Mouse (Mus musculus): ENCODE results near the gene Ap2b1. TPM values are rescaled to one million over a fixed set of nuclear protein-coding genes. Genes with fewer than 3 reads are reported as not detected.
A peak's percentile ranks its signal among the peaks of the same experiment; 100 is the strongest.

Gene Ap2b1
- polyA plus RNA-seq, 1 experiment from 2014 or later: 53.8 TPM

- H3K27ac ChIP-seq (ENCODE audit: poor library complexity, severe bottlenecking): no peak overlapping the region
- 0 out of 2 replicates have a peak overlapping the region, but pooled peaks have one; percentile 18 for H3K4me2 ChIP-seq
- no peak overlapping the region for H3K9ac ChIP-seq
- no peaks in the 10 kb centered on the region for H3K4me1 ChIP-seq (replicated peaks)
- peaks cover 9% of the 10 kb centered on the region; the same call in 1 of the 2 replicates for H3K27me3 ChIP-seq (replicated peaks)
- no peak for ATAC-seq (ENCODE audit: insufficient number of reproducible peaks, low FRiP score)
- WGBS: 51% methylated on average over 2 of the region's 2 CpGs
- no peaks in the 10 kb centered on the region for H3K36me3 ChIP-seq
- H3K4me3 ChIP-seq: no peak overlapping the region
- H3K9me3 ChIP-seq (replicated peaks): no peaks in the 10 kb centered on the region
Observed at GRCm38 (mm10) chr11:83282084-83282483, 16.7 kb upstream of the Ap2b1 start.

DNA sequence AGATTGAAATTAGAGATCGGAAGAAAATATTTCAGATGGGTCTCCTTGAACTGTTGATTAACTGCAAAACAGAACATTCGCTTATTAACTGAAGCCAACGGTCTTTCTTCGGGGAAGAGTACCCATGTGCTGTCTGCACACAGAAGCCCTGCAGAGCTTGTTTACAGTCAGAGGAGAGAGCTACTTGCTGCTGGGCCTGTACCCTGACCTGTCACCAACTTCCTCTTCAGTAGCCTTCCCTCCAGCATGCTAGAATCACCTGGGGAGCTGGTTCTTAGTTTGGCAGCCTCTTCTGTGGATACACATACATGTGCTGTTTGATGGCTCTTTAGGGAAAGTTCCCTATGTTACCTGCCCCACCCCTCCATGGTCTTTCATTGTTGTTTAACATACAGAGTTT lies 13.2 kb upstream of the Ap2b1 start:
- H3K27me3 ChIP-seq (replicated peaks): 0 out of 2 replicates have a peak, but pooled peaks cover 6% of the 10 kb centered on the region
- peak; percentile 69; the same call in 1 of the 2 replicates for ATAC-seq (ENCODE audit: insufficient number of reproducible peaks, low FRiP score)
- no peaks in the 10 kb centered on the region for H3K36me3 ChIP-seq
- H3K4me2 ChIP-seq: no peak overlapping the region
- H3K9me3 ChIP-seq (replicated peaks): no peaks in the 10 kb centered on the region
- no peak overlapping the region for H3K27ac ChIP-seq (ENCODE audit: poor library complexity, severe bottlenecking)
- 79% methylated on average over 4 of the region's 4 CpGs for WGBS
- no peak overlapping the region for H3K9ac ChIP-seq
- H3K4me1 ChIP-seq (replicated peaks): no peaks in the 10 kb centered on the region
- peak overlapping the region; percentile 10; the same call in 1 of the 2 replicates for H3K4me3 ChIP-seq

- 51% methylated on average over 1 of the region's 1 CpGs for WGBS
- Histone ChIP-seq H3K27ac (ENCODE audit: poor library complexity, severe bottlenecking) (no peak within 1 kb of the TSS), H3K9me3 (replicated peaks) (no peaks in the 10 kb centered on the region), H3K4me2 (no peak within 1 kb of the TSS), H3K9ac (no peak within 1 kb of the TSS), H3K4me1 (replicated peaks) (peaks cover 3% of the 10 kb centered on the region; the same call in 1 of the 2 replicates), H3K36me3 (no peaks in the 10 kb centered on the region), H3K4me3 (peak within 1 kb of the TSS; percentile 10; the same call in 1 of the 2 replicates), H3K27me3 (replicated peaks) (0 out of 2 replicates have a peak, but pooled peaks cover 6% of the 10 kb centered on the region)
- ATAC-seq (ENCODE audit: insufficient number of reproducible peaks, low FRiP score): peak; percentile 84
Observed at GRCm38 (mm10) chr11:83286566-83286965, 12.3 kb upstream of the Ap2b1 start, which contains the start of gene Slfn14. Slfn14 (minus strand) TSS chr11:83286726.

DNA sequence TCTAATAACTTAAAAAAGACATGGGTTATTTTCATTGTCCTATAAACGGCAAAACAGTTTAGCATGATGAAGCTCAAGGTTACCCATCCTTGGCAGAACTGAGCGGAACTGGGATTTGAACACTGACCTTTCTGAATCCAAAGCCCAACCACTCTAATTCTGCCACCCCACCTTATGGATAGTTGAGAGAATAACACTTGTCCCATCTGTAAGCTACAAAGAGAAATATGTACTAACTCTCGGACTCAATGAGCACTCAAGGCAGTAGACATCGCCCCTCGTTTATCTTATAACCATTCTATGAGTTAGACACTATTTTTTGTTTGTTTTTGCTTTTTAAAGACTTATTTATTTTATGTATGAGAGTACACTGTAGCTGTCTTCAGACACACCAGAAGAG lies 9.8 kb upstream of the Ap2b1 start:
- Histone ChIP-seq H3K36me3 (no peaks in the 10 kb centered on the region), H3K9ac (no peak overlapping the region), H3K9me3 (replicated peaks) (no peaks in the 10 kb centered on the region), H3K4me3 (no peak overlapping the region), H3K4me2 (no peak overlapping the region), H3K27ac (ENCODE audit: poor library complexity, severe bottlenecking) (no peak overlapping the region), H3K27me3 (replicated peaks) (no peaks in the 10 kb centered on the region), H3K4me1 (replicated peaks) (peaks cover 16% of the 10 kb centered on the region)
- no peak for ATAC-seq (ENCODE audit: insufficient number of reproducible peaks, low FRiP score)
- WGBS: 89% methylated on average over 5 of the region's 5 CpGs

DNA sequence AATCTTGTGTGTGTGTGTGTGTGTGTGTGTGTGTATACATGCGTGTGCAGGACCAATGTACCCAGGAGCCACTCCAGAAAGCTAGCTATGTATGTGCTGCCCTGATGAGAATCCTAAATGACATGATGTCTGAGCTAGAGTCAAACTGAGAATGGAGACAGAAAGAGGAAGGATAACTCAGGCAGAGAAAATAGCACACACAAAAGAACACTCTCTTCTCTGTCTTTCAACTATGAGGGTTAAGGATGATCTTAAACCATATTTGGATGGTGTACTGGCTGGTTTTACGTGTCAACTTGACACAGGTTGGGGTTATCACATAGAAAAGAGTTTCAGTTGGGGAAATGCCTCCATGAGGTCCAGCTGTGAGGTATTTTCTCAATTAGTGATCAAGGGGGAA lies 9.2 kb upstream of the Ap2b1 start:
- H3K27me3 ChIP-seq (replicated peaks): no peaks in the 10 kb centered on the region
- H3K27ac ChIP-seq (ENCODE audit: poor library complexity, severe bottlenecking): no peak overlapping the region
- no peaks in the 10 kb centered on the region for H3K36me3 ChIP-seq
- no peak for ATAC-seq (ENCODE audit: insufficient number of reproducible peaks, low FRiP score)
- H3K9ac ChIP-seq: no peak overlapping the region
- no peak overlapping the region for H3K4me2 ChIP-seq
- H3K4me1 ChIP-seq (replicated peaks): peaks cover 16% of the 10 kb centered on the region
- 73% methylated on average over 2 of the region's 2 CpGs for WGBS
- H3K9me3 ChIP-seq (replicated peaks): no peaks in the 10 kb centered on the region
- H3K4me3 ChIP-seq: no peak overlapping the region

DNA sequence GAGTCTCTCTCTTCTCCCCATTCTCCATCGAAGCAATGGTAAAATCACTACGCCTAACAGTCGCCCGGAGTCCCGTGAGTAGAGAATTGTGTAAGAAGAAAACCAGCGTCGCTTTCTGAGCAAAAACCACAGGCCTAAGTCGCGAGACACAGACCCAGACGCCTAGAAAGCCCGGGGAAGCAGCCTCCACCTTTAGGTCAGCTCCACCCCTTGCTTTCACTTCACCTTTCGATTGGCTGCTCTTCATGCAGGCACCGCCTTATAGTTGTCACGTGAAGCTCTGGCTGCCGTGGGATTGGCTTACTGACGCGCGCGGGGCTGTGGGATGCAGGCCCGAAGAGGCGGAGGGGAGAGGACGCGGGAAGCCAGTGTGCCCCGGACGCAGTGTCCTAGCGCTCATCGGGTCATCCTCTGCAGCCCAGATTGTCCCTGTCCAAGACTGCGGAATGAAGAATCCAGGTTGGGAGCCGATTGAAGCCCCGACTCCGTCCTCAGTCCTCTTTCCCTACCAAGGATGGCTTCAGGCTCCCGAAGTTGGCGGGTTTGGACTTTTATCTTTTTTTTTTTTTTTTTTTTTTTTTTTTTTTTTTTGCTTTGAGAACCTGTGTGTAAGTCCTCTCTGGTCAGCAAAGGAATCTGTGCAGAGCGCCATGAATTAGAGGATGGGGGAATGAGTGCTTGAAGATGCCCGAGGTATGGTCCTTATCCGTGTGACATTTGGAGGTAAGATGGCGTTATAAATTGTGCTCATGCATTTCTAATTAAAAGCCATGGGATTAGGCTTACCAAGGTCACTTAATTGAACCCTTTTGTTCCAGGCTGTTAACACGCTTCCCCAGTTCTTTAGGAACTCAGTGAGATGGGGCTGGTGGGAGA lies 7.2 kb upstream of the Ap2b1 start:
- Histone ChIP-seq H3K27me3 (replicated peaks) (no peaks in the 10 kb centered on the region), H3K27ac (ENCODE audit: poor library complexity, severe bottlenecking) (peak overlapping the region; percentile 75; the same call in 1 of the 2 replicates), H3K9ac (peak overlapping the region; percentile 78), H3K4me1 (replicated peaks) (peaks cover 16% of the 10 kb centered on the region), H3K9me3 (replicated peaks) (no peaks in the 10 kb centered on the region), H3K4me2 (peak overlapping the region; percentile 84), H3K4me3 (peak overlapping the region; percentile 64), H3K36me3 (peaks cover 12% of the 10 kb centered on the region)
- under 1% methylated on average over 38 of the region's 38 CpGs for WGBS
- peak; percentile 99 for ATAC-seq (ENCODE audit: insufficient number of reproducible peaks, low FRiP score)

DNA sequence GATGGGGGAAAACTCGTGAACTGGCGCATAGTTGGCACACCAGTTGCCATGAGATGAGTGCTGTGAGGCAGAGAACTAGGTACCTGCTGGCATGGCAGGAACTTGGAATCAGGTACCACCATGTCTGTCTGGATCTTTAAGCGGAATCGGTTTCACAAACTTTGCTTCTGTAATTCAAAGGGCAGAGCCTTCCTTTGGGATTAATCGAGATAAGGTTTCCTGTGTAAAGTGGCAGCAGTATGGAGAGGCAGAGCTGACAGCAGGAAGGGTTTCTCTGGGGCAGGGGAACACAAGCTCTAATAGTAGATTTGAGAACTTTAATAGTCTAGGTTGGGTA lies 6.6 kb upstream of the Ap2b1 start:
- Histone ChIP-seq H3K9me3 (replicated peaks) (no peaks in the 10 kb centered on the region), H3K36me3 (peaks cover 16% of the 10 kb centered on the region), H3K27me3 (replicated peaks) (no peaks in the 10 kb centered on the region), H3K4me2 (peak overlapping the region; percentile 84), H3K4me3 (peak overlapping the region; percentile 64), H3K27ac (ENCODE audit: poor library complexity, severe bottlenecking) (peak overlapping the region; percentile 56; the same call in 1 of the 2 replicates), H3K4me1 (replicated peaks) (peaks cover 17% of the 10 kb centered on the region), H3K9ac (peak overlapping the region; percentile 78)
- no peak for ATAC-seq (ENCODE audit: insufficient number of reproducible peaks, low FRiP score)
- 0% methylated on average over 5 of the region's 5 CpGs for WGBS

DNA sequence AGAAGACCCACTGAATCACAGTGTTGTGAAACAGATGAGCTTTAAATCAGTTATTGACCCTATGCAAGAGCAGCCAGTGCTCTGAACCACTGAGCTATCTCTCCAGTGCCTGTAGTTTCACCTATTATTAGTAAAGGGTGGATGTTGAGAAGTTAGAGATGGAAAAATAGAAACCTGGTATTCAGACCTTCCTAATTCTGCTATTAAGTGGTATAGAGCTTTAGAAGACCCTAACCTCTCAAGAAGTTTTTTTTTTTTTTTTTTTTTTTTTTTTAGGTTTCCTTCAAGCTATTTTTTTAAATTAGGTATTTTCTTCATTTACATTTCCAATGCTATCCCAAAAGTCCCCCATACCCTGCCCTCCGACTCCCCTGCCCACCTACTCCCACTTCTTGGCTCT lies 5.6 kb upstream of the Ap2b1 start:
- Histone ChIP-seq H3K4me1 (replicated peaks) (peaks cover 27% of the 10 kb centered on the region), H3K36me3 (peaks cover 16% of the 10 kb centered on the region), H3K4me3 (peak overlapping the region; percentile 64), H3K9me3 (replicated peaks) (no peaks in the 10 kb centered on the region), H3K27ac (ENCODE audit: poor library complexity, severe bottlenecking) (no peak overlapping the region), H3K4me2 (peak overlapping the region; percentile 84), H3K27me3 (replicated peaks) (no peaks in the 10 kb centered on the region), H3K9ac (peak overlapping the region; percentile 78)
- no peak for ATAC-seq (ENCODE audit: insufficient number of reproducible peaks, low FRiP score)
- whole genome bisulfite sequencing: 93% methylated on average over 1 of the region's 1 CpGs

GRCm38 (mm10) chr11:83294133-83294532 lies 4.7 kb upstream of the Ap2b1 start:
- Histone ChIP-seq H3K9me3 (replicated peaks) (no peaks in the 10 kb centered on the region), H3K9ac (no peak overlapping the region), H3K27ac (ENCODE audit: poor library complexity, severe bottlenecking) (no peak overlapping the region), H3K36me3 (peaks cover 16% of the 10 kb centered on the region), H3K27me3 (replicated peaks) (no peaks in the 10 kb centered on the region), H3K4me2 (no peak overlapping the region), H3K4me1 (replicated peaks) (peaks cover 28% of the 10 kb centered on the region), H3K4me3 (no peak overlapping the region)
- ATAC-seq (ENCODE audit: insufficient number of reproducible peaks, low FRiP score): no peak
- WGBS: 91% methylated on average over 2 of the region's 2 CpGs

- no peak for ATAC-seq (ENCODE audit: insufficient number of reproducible peaks, low FRiP score)
- Histone ChIP-seq H3K9me3 (replicated peaks) (no peaks in the 10 kb centered on the region), H3K9ac (no peak overlapping the region), H3K4me2 (peak overlapping the region; percentile 77), H3K27ac (ENCODE audit: poor library complexity, severe bottlenecking) (peak overlapping the region; percentile 86; the same call in 1 of the 2 replicates), H3K36me3 (peaks cover 16% of the 10 kb centered on the region), H3K4me3 (peak overlapping the region; percentile 65), H3K27me3 (replicated peaks) (no peaks in the 10 kb centered on the region), H3K4me1 (replicated peaks) (peaks cover 25% of the 10 kb centered on the region)
- 68% methylated on average over 6 of the region's 6 CpGs for WGBS
Observed at GRCm38 (mm10) chr11:83297816-83298215, 1.0 kb upstream of the Ap2b1 start.

DNA sequence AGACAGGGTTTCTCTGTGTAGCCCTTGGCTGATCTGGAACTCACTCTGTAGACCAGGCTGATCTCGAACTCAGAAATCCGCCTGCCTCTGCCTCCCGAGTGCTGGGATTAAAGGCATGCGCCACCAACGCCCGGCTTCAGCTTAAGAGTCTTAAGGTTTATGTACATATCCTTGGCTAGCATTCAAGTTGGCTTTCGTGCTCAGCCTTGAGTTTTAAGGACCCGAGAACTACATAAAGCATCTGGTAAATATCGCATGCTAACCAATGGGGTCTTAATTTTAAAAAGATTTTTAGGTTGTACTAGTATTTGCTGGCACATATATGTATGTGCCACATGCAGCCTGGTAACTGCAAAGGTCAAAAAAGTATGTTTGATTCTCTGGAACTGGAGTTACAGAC lies 900 bp downstream of the Ap2b1 start:
- Histone ChIP-seq H3K36me3 (peaks cover 16% of the 10 kb centered on the region), H3K27ac (ENCODE audit: poor library complexity, severe bottlenecking) (no peak overlapping the region), H3K4me3 (no peak overlapping the region), H3K9ac (no peak overlapping the region), H3K4me1 (replicated peaks) (peaks cover 26% of the 10 kb centered on the region), H3K9me3 (replicated peaks) (no peaks in the 10 kb centered on the region), H3K27me3 (replicated peaks) (no peaks in the 10 kb centered on the region), H3K4me2 (no peak overlapping the region; the same call in 1 of the 2 replicates)
- no peak for ATAC-seq (ENCODE audit: insufficient number of reproducible peaks, low FRiP score)
- WGBS: 95% methylated on average over 9 of the region's 9 CpGs

Data from heart, embryonic 12.5 days (tissue).